ENCODE assay signal across 20 mouse cellular contexts in the genomic region with DNA sequence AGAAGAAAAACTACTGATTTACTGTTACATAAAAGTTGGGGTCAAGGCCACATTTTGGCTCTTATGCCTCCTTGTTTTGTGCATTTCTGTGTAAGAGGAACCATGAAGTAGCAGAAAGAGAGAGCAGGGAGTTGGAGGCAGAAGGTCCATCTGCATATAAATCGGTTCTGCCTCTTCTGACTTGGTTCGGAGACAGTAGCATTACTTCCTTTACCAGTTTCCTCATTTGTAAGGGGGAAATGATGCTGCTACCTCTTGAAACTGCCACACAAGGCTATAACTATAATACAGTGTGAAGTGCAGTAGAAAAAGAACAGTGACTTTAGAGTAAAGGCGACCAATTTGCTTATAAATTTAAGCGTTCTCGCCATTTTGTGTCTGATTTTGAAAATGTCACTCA.
"Had no signal": no experiment of that assay in that cellular context is flagged by ENCODE, and none has a peak within 500 bp of the region (broad histone marks: within the 10 kb centered on the region; RNA-seq: fewer than 3 reads in every experiment).

No protein-coding gene starts in this region.

- H3K4me1 ChIP-seq: limb, embryonic 10.5 days; limb, embryonic 13.5 days had no signal

- H3K36me3 ChIP-seq: limb, embryonic 10.5 days; limb, embryonic 13.5 days; neural tube, embryonic 13.5 days had no signal

- H3K4me3 ChIP-seq: limb, embryonic 10.5 days; limb, embryonic 13.5 days; myocyte; neural tube, embryonic 13.5 days had no signal

- H3K27ac ChIP-seq: limb, embryonic 10.5 days; limb, embryonic 13.5 days; liver, embryonic 14.5 days; neural tube, embryonic 13.5 days; stomach, postnatal 0 days had no signal

- ATAC-seq: intestine, embryonic 16.5 days; liver, postnatal 0 days; lung, postnatal 0 days had no signal

- DNase-seq: kidney, adult 18-20 months; kidney, adult 9 months; kidney, postnatal 14 days; kidney, postnatal 4 days; layer of hippocampus, adult 9-11 months; liver; liver, postnatal 0 days; lung, embryonic 14.5 days; lung, postnatal 36 days; midbrain, embryonic 14.5 days; thymus, adult 18-20 months; thymus, postnatal 36 days had no signal

- H3K27me3 ChIP-seq: limb, embryonic 13.5 days; neural tube, embryonic 13.5 days had no signal
